Mouse (Mus musculus) embryonic stem cell, embryonic (primary cell): Measurements from ENCODE around the gene Kxd1.

Experiments
- CTCF ChIA-PET, 4 experiments: fragments of 300-600 bp in 2 of 4; fragments of 350-600 bp in 2 of 4; sonication (Branson Sonifier 250); formaldehyde crosslinking; loops; one replicate each; lab custom pipeline; 2022; ENCODE audit warnings: inconsistent platforms in 2 of 4; lab: Charles Lee
- POLR2A ChIA-PET, 4 experiments: fragments of 300-600 bp in 2 of 4; fragments of 350-600 bp in 2 of 4; sonication (Branson Sonifier 250); formaldehyde crosslinking; loops; one replicate each; lab custom pipeline; 2022; ENCODE audit warnings: antibody characterized with exemption in 4 of 4, inconsistent platforms in 1 of 4; lab: Charles Lee

The Kxd1 gene

DNA sequence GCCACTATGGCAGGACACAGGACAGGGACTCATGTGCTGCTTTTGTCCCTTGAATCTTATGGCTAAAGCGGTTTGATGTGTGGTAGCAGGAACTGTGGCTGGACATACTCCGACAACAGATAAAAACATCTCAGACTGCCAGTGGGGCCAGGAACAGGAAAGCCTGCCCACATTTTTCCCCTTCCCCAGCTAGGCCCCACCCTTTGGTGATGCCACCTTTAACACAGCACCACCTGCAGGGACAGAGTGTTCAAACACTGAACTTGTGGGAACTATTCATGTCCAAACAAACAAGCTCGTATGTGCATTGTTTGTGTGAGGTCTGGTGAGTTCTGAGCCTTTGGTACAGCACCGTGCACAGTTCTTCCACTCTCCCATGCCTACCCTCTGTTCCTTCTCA, 30.6 kb upstream of the Kxd1 start:
- ChIA-PET CTCF (interaction anchor here (0.5 to 3.3 kb wide), 23 partner anchors 9 to 1011 kb away, joined by 3 to 17 read pairs (median 4); partner anchors contain the start of genes Ell (in 1 of the 4) and Gm3336 (in 1 of the 4)), POLR2A (interaction anchor here (0.5 to 2.1 kb wide), 15 partner anchors 11 to 420 kb away, joined by 3 to 5 read pairs (median 4); partner anchors contain the start of genes Rex1bd (in 2 of the 4), Arrdc2 (in 1 of the 4), Fkbp8 (in 1 of the 4) and Jund (in 1 of the 4))

DNA sequence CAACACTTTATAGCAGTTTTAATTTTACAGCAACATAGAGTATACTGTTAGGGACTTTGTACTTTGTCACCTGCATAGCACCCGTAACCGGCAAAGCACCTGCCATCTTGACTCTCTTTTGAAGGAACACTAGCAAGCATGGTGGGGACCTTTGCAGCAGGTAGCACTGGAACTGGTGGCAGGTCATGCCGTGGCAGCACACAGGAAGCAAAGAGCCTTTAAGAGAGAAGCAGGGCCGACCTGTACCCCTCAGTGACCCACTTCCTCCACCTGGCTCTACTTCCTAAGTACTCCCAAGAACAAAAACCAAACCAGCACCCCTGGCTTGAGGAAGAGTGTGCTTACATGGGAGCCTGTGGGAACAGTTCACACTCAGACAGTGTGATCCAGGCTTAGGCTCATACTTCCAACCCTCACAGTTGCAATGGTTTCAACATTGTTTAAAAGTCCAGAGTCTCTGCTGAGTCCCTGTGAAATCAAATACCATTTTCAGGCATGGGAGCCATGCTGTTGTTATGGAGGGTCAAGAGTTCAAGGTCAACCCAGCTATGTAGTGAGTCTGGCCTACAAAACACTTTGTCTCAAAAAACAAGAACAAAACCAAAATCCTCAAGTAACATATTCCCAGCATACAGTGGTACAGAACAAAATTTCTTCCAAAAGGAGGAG, 27.5 kb upstream of the Kxd1 start:
- ChIA-PET POLR2A (interaction anchor here in 3 of 4 experiments (0.5 to 3.9 kb wide), 15 partner anchors 9 to 143 kb away, joined by 3 to 11 read pairs (median 3); partner anchors contain the start of genes Ell (in 2 of the 3), Jund (in 1 of the 3) and Klhl26 (in 1 of the 3)), CTCF (interaction anchor here in 2 of 4 experiments (0.6 to 1.6 kb wide), 3 partner anchors 11 to 211 kb away, joined by 3 to 4 read pairs (median 4); no protein-coding TSS in a partner anchor)

DNA sequence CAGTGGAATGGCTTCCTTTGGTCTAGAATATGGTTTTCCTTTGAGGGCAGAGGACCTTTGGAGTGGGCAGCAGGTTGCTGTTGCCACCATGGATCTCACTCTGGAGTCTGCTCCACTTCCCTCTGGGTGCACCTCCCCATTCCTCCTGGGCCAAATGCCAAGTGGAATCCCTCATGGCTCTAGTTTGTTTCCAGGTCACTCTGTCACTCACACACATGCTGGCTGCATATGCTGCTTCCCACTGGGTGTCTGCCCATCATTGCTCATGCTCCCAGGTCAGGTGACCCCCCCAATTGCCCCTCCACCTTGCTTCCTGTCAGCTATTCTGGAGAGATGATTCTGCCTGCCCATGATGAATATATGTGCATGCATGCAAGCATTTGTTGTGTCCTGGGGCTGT, 26.0 kb upstream of the Kxd1 start:
- CTCF ChIA-PET = no interaction called here
- POLR2A ChIA-PET = interaction anchor here in 3 of 4 experiments (0.8 to 3.9 kb wide), 3 partner anchors 9 to 285 kb away, joined by 3 to 11 read pairs (median 4); partner anchors contain the start of gene Ell (in 1 of the 3)

DNA sequence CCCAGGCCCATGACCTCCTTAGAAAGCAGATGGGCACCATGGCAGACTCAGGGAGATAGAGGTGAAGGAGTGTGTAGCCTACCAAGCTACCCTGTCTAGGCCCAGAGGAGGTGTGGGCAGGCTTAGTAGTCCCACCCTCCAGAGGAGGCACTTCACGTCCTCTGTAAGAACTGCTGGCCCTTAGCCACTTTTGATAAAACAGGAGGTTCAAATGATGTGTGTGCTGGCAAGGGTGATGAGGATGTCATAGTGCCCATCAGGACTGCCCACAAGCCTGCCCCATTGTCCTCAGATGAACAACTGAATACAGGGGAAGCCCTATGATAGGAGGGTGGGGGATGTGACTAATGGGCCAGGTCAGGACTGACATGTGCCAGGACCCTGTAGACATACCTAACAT, 25.1 kb upstream of the Kxd1 start:
- CTCF ChIA-PET = interaction anchor here in 1 of 4 experiments (1.0 kb wide), 1 partner anchor 47 kb away, joined by 3 read pairs; no protein-coding TSS in a partner anchor
- POLR2A ChIA-PET = interaction anchor here in 3 of 4 experiments (0.9 to 3.9 kb wide), 4 partner anchors 8 to 146 kb away, joined by 4 to 16 read pairs (median 8); partner anchors contain the start of genes Ell (in 1 of the 3), Fkbp8 (in 1 of the 3), Jund (in 1 of the 3) and Kxd1 (in 1 of the 3)

DNA sequence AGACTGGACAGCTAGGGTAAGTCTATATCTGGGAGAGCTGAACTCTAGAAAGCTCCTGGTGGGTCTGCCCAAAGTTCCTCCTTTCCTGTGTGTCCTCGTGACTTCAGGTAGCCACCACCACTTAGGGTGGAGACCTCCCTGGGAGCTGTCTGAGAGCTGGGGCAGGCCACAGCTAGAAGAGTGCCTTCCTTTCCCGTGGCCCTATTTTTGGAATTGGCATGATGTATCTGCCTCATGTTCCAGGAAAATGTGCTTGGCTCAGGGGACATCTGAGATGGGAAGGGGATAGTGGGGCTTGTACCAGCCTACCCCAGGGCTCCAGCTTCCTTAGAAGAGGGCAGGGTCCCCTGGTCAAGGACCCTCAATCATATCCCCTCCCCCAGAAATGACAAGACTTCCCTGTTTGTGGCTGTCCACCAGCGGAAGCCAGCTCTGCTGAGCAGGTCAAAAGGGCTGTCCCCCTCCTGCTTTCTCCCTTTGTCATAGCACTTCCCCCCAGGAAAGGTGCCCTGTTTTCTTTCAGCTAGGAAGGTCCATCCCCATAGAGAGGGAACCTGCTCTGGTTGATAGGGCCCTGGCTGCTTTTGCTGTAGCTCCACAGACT, 23.9 kb upstream of the Kxd1 start:
- CTCF ChIA-PET = interaction anchor here in 2 of 4 experiments (0.6 to 2.0 kb wide), 11 partner anchors 9 to 399 kb away, joined by 3 to 11 read pairs (median 3); partner anchors contain the start of genes Ell (in 1 of the 2), Fkbp8 (in 1 of the 2) and Kxd1 (in 1 of the 2)
- POLR2A ChIA-PET = interaction anchor here in 3 of 4 experiments (0.5 to 2.8 kb wide), 20 partner anchors 9 to 288 kb away, joined by 3 to 16 read pairs (median 4); partner anchors contain the start of genes Ell (in 3 of the 3), Fkbp8 (in 3 of the 3), Kxd1 (in 3 of the 3) and Uba52 (in 2 of the 3)

DNA sequence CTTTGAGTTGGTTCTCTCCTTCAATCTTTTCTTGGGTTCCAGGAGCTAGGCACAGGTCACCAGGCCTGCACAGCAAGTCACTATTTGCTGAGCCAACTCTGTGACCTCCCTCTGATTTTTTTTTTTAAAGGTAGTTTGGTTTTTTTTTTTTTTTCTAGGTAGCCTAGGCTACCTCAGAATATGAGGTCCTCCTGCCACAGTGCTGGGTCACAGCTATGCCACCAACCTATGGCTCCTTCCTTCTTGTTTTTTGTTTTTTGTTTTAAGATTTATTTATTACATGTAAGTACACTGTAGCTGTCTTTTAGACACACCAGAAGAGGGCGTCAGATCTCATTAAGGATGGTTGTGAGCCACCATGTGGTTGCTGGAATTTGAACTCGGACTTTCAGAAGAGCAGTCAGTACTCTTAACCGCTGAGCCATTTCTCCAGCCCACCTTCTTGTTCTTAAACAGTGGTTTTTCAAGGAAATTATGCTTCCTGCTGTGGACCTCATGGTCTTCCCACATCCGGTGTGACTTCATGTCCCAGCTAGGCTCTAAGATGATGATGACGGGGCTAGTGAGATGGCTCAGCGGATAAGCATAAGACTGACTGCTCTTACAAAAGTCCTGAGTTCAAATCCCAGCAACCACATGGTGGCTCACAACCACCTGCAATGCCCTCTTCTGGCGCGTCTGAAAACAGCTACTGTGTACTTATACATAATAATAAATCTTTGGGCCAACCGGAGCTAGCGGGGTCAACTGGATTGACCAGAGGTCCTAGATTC, 21.8 kb upstream of the Kxd1 start:
- ChIA-PET POLR2A (interaction anchor here in 3 of 4 experiments (0.6 to 2.5 kb wide), 15 partner anchors 9 to 304 kb away, joined by 3 to 10 read pairs (median 3); partner anchors contain the start of genes Ell (in 2 of the 3), Fkbp8 (in 2 of the 3), Kxd1 (in 2 of the 3) and Arrdc2 (in 1 of the 3)), CTCF (interaction anchor here in 3 of 4 experiments (0.6 to 2.0 kb wide), 13 partner anchors 9 to 339 kb away, joined by 3 to 11 read pairs (median 4); partner anchors contain the start of genes Fkbp8 (in 1 of the 3), Kxd1 (in 1 of the 3), Lsm4 (in 1 of the 3) and Uba52 (in 1 of the 3))

DNA sequence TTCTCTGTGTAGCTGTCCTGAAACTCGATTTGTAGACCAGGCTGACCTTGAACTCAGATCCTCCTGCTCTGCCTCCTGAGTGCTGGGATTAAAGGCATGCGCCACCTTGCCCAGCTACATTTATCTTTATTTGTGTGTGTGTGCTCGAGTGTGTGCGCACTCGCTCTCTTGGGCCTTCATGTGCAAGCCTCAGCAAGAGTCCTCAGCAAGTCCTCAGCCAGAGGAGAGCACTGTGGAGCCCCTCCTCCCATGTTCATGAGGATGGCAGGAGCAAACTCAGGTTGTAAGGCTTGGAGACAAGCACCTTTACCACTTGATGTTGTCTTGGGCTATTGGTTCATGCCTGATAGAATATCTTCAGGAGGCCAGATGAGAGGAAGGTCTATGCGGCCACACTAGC, 20.0 kb upstream of the Kxd1 start:
- ChIA-PET POLR2A (interaction anchor here in 2 of 4 experiments (0.8 to 2.5 kb wide), 7 partner anchors 9 to 42 kb away, joined by 3 to 8 read pairs (median 4); partner anchors contain the start of genes Ell (in 2 of the 2), Fkbp8 (in 1 of the 2), Kxd1 (in 1 of the 2) and Rex1bd (in 1 of the 2)), CTCF (no interaction called here)

DNA sequence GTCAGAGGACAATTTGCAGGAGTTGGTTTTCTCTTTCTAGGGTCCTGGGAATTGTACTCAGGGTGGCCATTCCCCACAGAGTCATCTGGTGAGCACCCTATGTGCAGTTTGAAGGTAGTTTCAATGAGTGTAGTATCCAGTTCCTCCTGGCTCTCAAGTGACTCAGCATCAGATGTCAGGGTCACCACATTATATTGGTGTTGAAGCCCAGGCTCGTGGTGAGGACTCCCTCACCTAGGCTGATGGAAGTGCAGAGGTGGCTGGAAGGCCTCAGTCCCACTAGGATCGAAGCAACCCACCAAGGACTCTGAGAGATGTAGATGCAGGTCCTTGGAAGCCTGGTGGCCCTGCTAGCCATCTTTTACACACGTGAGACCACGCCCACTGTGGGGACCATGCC, 18.7 kb upstream of the Kxd1 start:
- POLR2A ChIA-PET = interaction anchor here in 1 of 4 experiments (3.1 kb wide), 1 partner anchor 8 kb away, joined by 11 read pairs; no protein-coding TSS in a partner anchor

DNA sequence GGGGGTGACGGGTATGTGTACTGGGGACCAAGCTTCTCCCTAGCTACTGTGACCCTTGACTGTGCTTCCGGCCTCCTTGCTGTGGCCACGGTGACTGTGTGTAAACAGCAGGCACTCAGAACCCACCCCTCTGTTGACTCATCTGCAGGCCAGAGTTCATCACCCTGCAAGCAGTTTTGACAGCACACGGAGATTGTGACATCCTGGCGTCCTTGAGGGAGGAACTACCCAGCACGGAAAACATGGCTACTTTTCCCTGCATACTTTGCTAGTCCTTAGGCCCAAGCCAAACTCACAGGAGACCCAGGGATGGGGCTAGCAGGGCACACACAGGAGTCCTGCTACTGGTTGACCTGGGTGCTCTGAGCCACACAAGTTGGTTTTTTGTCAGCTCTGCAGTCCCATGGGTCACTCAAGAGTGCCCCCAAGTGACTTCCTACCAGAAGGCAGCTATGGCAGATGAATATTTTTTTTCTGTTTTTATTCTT, 16.5 kb upstream of the Kxd1 start:
- ChIA-PET CTCF (interaction anchor here in 3 of 4 experiments (0.6 to 2.1 kb wide), 17 partner anchors 14 to 161 kb away, joined by 3 to 14 read pairs (median 3); partner anchors contain the start of genes Fkbp8 (in 2 of the 3), Kxd1 (in 2 of the 3), Lsm4 (in 1 of the 3) and Rex1bd (in 1 of the 3)), POLR2A (interaction anchor here in 3 of 4 experiments (0.6 to 3.1 kb wide), 14 partner anchors 8 to 296 kb away, joined by 3 to 13 read pairs (median 4); partner anchors contain the start of genes Fkbp8 (in 1 of the 3), Isyna1 (in 1 of the 3), Kxd1 (in 1 of the 3) and Rex1bd (in 1 of the 3))

More for the DNA sequence above, 18.7 kb upstream of the Kxd1 start:
- CTCF ChIA-PET = no interaction called here

DNA sequence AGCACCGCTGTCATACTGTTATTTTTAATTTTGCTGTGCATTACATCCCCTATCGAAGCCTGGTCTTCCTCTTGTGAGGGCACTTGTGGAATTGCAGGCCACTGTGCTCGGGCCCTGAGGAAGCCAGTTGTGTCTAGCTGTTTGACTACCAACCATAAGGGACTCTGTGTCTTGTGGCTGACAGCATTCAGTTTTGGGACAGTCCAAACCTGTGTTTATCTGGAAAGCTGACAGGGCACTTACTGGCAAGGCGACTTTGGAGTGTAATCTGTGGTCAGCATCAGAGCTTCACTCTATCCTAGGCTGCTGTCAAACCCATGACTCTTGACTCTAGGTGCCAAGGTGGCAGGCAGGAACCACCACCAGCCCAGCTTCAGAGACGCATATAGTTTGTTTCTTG, 13.3 kb upstream of the Kxd1 start:
- CTCF ChIA-PET = interaction anchor here in 1 of 4 experiments (0.6 to 1.4 kb wide), 2 partner anchors 35 to 210 kb away, joined by 3 to 5 read pairs; partner anchors contain the start of gene Rex1bd
- POLR2A ChIA-PET = interaction anchor here in 3 of 4 experiments (0.5 to 4.2 kb wide), 13 partner anchors 9 to 157 kb away, joined by 3 to 21 read pairs (median 4); partner anchors contain the start of genes Fkbp8 (in 2 of the 3), Jund (in 1 of the 3), Kxd1 (in 1 of the 3) and Pgpep1 (in 1 of the 3)

DNA sequence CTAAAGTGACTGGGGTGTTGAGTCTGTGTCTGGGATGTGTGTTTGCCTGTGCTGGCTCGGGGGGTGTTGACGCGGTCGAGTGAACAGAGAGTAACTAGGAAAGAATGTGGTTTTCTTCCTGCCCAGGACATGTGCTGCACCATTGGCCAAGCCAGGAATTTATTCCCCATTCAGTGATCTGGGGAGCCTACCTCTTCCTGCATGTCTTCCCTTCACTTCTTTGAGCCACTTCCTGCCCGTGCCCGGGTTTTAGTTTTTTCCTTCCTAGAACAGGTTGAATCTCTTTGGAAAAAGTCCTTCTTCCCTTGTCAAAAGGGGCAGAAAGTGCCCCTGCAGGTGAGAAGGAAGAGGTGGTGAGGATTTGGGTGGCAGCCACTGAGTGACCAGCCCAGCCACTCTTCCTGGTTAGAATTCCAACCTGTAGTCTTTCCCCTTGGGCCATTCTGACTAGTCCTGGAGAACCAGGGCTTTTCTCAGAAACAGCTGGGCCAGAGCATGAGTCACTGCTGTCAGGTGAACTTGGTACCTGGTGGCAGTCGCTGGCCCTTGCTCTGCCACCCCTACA, 12.8 kb upstream of the Kxd1 start:
- ChIA-PET POLR2A (interaction anchor here in 3 of 4 experiments (0.7 to 26.0 kb wide), 19 partner anchors 9 to 299 kb away, joined by 3 to 844 read pairs (median 4); partner anchors contain the start of genes Rex1bd (in 3 of the 3), Fkbp8 (in 2 of the 3), Kxd1 (in 2 of the 3) and Uba52 (in 2 of the 3)), CTCF (interaction anchor here in 1 of 4 experiments (0.6 to 1.5 kb wide), 3 partner anchors 9 to 209 kb away, joined by 3 to 4 read pairs (median 3); no protein-coding TSS in a partner anchor)

DNA sequence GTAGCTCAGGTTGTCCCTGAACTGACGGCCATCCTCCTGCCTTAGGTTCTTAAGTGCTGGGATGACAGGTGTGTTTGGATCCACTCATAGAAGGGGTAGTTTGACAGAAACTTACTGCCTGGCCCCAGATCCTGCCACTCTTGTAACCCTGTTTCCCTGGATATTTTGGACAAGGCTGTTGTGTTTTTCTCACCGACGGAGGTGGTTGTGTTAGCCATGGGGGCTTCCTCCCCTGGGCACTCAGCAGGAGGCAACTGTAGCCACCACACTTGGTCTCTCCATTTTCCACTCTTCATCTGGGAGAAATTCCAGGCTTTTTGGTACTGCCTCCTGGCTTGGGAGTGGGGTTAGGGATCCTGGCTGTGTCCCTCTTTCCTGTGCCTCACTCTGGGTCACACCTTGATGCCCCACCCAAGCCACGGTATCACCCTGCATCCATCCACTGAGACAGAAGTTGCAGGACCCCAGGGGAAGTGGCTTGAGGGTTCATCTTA, 12.3 kb upstream of the Kxd1 start:
- ChIA-PET POLR2A (interaction anchor here (0.5 to 26.0 kb wide), 57 partner anchors 9 to 915 kb away, joined by 3 to 844 read pairs (median 6); partner anchors contain the start of genes Uba52 (in 4 of the 4), Fkbp8 (in 3 of the 4), Klhl26 (in 3 of the 4) and Kxd1 (in 3 of the 4)), CTCF (interaction anchor here in 3 of 4 experiments (0.6 to 2.9 kb wide), 12 partner anchors 9 to 378 kb away, joined by 3 to 32 read pairs (median 4); partner anchors contain the start of genes Fkbp8 (in 2 of the 3), Kxd1 (in 2 of the 3), Gm3336 (in 1 of the 3) and Ssbp4 (in 1 of the 3))

DNA sequence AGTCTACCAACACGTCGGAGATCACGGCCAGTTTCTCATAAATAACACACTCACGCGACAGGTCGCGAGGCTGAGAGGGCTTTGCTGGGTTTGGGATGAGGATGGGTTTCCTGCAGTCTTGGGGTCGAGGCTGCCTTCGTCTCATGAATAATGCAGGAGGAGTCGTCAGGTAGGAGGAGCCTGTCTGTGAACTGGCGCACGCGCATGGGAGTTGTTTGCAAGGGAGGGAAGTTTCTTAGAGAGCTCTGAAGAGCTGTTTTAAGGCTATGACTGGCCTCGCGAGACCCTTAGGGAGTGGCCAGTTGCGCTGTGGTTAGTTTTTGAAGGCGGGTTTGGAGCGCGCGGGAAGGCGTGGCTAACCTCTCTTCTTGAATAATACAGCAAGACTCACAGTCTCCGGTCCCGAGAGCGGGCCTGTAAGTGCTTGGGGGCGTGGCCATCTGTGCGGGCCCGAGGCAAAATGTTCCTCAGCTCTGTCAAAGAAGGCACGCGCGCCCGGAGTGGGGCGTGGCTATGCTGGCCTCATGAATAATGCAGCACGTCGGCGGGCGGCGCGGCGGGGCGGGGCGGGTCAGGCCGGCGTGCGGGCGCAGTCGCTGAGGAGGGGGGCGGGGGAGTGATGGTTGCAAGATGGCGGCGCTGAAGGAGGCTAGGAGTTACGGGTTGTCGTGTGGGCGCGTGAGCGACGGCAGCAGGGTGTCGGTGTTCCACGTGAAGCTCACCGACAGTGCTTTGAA, 11.5 kb upstream of the Kxd1 start, which contains the start of gene Ell:
Gene Ell (plus strand): TSS at position 381 of the 737 bp plus-strand sequence.
- POLR2A ChIA-PET = interaction anchor here (0.5 to 26.0 kb wide), 108 partner anchors 8 to 1031 kb away, joined by 3 to 844 read pairs (median 4); partner anchors contain the start of genes Fkbp8 (in 4 of the 4), Kxd1 (in 4 of the 4), Uba52 (in 4 of the 4) and Jund (in 3 of the 4)
- CTCF ChIA-PET = interaction anchor here in 3 of 4 experiments (0.5 to 2.9 kb wide), 19 partner anchors 10 to 995 kb away, joined by 3 to 32 read pairs (median 4); partner anchors contain the start of genes Fkbp8 (in 2 of the 3), Kxd1 (in 2 of the 3), Gm3336 (in 1 of the 3) and Rex1bd (in 1 of the 3)

DNA sequence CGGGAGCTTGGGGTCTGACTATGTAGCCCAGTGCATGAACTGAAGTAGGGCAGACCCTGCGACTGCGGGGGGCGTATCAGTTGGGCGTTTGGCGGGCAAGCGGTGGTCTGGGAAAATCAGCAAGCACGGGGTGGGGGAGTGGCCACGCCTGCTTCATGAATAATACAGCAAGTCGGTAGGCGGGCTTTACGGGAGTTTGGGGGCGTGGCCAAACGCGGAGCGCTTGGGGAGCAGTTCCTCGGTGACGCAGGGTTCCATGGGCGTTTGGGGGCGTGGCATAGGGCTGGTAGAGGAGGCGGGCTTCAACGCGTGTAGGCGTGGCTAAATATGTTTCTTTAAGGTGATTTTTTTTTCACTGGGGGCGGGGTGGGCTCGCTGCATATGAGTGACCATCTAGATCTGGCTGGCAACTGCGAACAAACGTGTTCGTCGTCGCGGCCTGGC, 10.9 kb upstream of the Kxd1 start:
- CTCF ChIA-PET = interaction anchor here in 3 of 4 experiments (0.5 to 2.9 kb wide), 17 partner anchors 10 to 995 kb away, joined by 3 to 32 read pairs (median 4); partner anchors contain the start of genes Fkbp8 (in 2 of the 3), Kxd1 (in 2 of the 3), Gm3336 (in 1 of the 3) and Lsm4 (in 1 of the 3)
- POLR2A ChIA-PET = interaction anchor here (0.5 to 26.0 kb wide), 96 partner anchors 8 to 1031 kb away, joined by 3 to 844 read pairs (median 4); partner anchors contain the start of genes Fkbp8 (in 4 of the 4), Kxd1 (in 4 of the 4), Uba52 (in 4 of the 4) and Jund (in 3 of the 4)
